Mouse (Mus musculus): ENCODE data around the gene C77080.
"Not testable (repeated sequence)": the region's sequence is repeated elsewhere in the genome, so short reads cannot be mapped to it uniquely, and the experiment has no call there.

C77080 gene

GRCm38 (mm10) chr4:129212486-129212885, 48.7 kb downstream of the C77080 start:
- DNase-seq (ENCODE audit: low spot score): not testable (repeated sequence)

GRCm38 (mm10) chr4:129211461-129211860, 49.7 kb downstream of the C77080 start:
- DNase-seq (ENCODE audit: low spot score): no peak

DNA sequence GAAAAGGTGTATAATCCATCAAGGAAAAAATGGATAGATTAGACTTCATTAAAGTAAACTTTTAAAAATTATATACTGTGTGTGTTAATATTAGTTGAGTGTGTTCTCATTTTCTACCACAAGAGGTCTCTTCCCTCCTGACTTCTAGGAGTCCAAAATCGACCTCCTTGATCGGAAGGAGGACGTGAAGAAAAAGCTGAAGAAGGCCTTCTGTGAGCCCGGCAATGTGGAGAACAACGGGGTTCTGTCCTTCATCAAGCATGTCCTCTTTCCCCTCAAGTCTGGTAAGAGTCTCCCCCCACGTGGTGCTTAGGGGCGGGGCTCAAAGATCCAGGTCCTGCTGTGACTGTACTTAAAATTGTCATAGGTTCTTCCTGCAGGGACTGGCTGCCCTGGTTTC, 51.7 kb downstream of the C77080 start:
- DNase-seq (ENCODE audit: low spot score): no peak

- DNase-seq (ENCODE audit: low spot score): no peak
Observed at GRCm38 (mm10) chr4:129206792-129207191, 54.4 kb downstream of the C77080 start.

DNA sequence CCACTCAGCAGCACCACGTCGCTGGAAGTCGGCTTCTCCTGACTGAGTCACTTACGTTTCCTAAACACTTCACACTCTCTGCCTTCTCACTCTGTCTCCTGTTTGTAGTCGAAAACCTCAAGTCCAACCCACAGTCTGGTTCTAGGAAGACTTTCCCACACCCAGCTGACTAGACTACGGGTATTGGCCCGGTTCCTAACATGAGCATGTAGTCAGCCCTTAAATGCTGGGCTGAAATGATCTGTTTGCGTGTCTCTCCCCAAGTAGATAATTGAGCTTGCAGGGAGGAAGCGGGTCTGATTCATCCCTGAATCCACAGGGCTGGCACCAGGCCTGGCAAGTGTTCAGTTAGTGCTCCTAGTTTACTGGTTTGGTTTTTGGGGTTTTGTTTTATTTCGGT, 56.5 kb downstream of the C77080 start:
- DNase-seq (ENCODE audit: low spot score): no peak

- no peak for DNase-seq (ENCODE audit: low spot score)
Observed at GRCm38 (mm10) chr4:129197514-129197913, 63.7 kb downstream of the C77080 start.

GRCm38 (mm10) chr4:129194280-129194679, 66.9 kb downstream of the C77080 start:
- DNase-seq (ENCODE audit: low spot score): no peak

DNA sequence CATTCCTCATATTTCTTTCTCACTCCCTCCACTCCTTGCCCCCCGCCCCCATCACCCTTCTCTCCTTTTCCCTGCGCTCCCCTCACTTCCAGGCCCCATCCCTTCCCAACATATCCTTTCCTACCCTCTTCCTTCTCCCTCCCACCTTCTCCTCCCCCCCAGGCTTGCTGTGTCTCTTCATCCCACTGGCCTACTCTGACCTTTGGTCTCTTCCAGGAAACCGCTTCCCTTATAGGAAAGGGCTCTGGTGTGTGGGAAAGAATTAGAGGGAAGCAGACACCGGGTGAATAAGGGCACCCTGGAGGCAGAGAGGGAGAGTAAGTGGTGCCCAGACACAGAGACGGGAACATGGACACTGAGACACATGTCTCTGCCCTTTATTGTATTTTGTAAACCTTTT, 69.5 kb downstream of the C77080 start:
- no peak for DNase-seq (ENCODE audit: low spot score)

DNA sequence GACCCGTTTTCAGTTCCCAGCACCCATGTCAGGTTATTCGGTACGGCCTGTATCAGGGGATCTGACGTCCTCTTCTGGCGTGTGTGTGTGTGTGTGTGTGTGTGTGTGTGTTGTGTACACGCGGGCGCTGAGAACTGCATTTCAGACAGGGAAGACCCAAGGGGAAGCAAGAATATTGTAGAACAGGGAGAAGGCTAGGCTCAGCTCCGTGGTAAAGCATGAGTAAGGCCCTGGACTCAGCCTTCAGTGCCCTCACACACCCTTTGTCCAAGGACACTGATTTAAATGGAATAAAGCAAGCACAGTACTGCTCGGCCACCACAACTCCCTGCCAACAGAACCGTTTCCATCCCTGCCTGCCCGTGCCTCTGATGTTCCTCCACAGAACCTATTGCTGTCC, 70.7 kb downstream of the C77080 start:
- DNase-seq (ENCODE audit: low spot score): no peak

DNA sequence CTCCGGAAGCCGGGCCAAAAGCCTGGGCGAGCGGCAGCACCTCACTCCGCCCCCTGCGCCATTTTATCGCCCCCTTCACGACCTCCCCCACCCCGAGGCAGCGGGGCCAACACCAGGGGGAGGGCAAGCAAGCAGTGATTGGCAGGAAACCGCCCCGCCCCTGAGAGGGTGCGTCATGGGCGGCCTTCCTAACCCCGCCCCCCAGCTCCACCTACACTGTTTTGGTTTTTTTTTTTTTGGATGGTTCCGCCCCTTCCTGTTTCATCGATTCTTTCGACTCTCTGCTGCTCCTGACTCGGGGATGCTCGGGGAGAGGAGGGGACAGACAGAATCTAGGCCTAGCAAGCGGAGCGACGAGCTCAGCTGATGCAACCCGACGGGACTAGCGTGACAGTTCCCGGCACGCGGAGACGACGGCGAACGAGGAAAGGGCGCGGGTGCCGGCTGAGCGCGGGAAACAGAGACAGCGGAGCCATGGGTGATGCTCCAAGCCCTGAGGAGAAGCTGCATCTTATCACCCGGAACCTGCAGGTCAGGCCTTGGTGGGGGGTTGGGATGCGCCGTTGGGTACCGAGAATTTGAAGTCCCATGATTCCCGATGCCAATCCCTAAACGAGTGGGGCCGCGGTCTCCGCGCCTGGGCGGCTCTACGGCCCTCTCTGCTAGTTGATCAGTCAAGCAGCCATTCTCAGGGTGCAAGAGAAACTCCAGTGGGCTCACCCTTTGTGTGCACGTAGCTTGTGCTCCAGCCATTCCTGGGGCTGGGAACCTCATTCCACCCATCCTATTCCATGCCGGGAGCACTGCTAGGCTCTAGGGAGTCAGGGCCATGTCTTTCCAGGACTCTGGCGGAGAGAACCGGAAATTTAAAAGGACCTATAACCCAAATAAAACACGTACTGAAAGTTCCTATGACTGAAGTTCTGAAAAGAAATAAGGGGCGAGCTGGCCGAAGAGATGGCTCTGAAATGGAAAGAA, 71.4 kb downstream of the C77080 start, which contains the start of the genes S100pbp and Yars:
Gene S100pbp (minus strand): TSS at position 186 of the 978 bp plus-strand sequence.
Gene Yars (plus strand): TSS at position 219 of the 978 bp plus-strand sequence.
- peak; percentile 91 for DNase-seq (ENCODE audit: low spot score)

GRCm38 (mm10) chr4:129188803-129189541, 72.2 kb downstream of the C77080 start:
- no peak for DNase-seq (ENCODE audit: low spot score)

DNA sequence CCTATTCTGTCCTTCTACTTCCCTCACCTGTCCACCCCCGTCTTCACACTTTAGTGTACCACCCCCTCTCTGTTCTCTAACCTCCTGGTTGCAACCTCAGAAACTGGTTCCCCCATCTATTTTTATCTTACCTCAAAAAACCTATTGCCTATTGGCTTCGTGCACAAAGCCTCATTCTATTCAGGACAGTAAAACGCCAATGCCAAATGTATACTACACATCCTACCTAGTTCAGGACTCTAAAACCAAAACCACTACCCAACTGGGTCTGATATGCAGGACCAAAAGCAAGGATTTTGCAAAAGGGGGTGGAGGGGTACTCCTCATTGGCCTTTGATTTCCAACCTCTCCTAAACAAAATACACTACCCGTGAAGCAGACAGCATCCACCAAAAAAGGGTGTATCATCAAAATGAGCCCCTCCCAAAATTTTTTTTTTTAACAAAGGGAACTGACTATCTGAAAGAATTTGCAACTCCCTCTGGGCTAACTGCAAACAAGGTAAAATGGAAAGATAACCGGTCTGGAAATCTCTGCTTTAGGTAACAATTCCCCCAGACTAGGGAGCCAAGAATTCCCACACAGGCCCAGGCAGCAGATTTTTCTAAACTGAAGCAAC, 73.1 kb downstream of the C77080 start:
- DNase-seq (ENCODE audit: low spot score): no peak

- no peak for DNase-seq (ENCODE audit: low spot score)
Observed at GRCm38 (mm10) chr4:129179560-129179959, 81.6 kb downstream of the C77080 start.

DNA sequence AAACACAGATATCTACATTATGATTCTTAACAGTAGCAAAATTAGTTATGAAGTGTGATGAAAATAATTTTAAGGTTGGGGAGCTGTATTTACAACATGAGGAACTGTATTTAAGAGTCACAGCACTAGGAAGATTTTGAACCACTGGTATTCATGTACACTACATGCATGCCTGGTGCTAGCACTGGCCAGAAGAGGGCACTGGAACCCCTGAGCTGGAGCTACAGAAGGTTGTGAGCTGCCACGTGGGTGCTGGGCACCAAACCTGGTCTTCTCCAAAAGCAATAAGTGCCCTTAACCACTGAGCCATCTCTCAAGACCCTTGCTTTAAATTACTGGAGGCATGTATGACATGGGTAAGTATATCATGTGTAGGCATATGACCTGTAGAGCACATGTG, 88.7 kb downstream of the C77080 start:
- DNase-seq (ENCODE audit: low spot score): no peak

Data from layer of hippocampus, adult 9-10 months (tissue).